In the genomic region with DNA sequence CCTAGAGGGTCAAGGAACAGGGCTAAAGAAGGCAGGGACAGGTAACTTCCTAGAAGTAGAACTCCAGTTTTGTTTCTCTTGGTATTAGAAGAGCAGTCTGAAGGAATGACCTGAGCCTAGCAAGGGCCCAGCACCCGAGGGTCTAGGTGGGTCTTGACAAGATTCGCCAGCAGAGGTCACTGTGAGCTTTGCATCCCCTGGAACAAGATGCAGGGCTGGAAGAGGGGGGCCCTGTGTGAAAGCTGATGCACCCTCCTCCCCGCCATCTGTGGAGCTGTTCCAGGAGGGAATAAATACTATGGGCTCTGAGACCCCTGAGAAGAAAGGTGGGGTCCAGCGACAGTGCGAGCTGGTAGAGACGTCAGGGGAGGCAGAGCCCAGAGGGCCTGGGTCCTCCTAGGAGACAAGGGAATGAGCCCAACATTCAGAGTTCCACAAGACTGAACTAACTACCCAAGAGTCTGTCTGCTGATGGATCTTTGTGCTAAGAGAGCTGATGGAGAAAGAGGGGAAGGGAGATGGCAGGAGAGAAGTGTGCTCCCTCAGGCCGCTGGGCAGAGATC, we compare ENCODE assay signal across 8 mouse cellular contexts. TPM values are rescaled to one million over a fixed set of nuclear protein-coding genes. Genes with fewer than 3 reads are reported as not detected.
DNase-seq lines count a peak whose midpoint lies in the region; ATAC-seq and TF ChIP-seq lines count a peak whose summit lies in the region.

No protein-coding gene starts in this region.

- DNase-seq in adrenal gland, adult (ENCODE audit: inconsistent age in 2 of 2, low spot score in 1 of 2), result peak; percentile 15 to 59
- no peak for DNase-seq in adrenal gland, adult 2 months
- peak; percentile 27 for DNase-seq in CH12.LX (ENCODE audit: extremely low read depth)
- DNase-seq in cerebellum, adult 9-11 months, result peak; percentile 84
- DNase-seq in gastrocnemius, adult 2 months, result peak; percentile 61
- peak; percentile 17 for DNase-seq in kidney, adult 9 months
- DNase-seq in lung, postnatal 4 days, result peak; percentile 70 to 78

- no peak for ATAC-seq in stomach, embryonic 15.5 days (ENCODE audit: insufficient read depth, low FRiP score, low read depth)

- peaks cover 0 to 9% of the 10 kb centered on the region in 2 experiments; a peak in 2 of 4 replicates for H3K4me1 ChIP-seq in CH12.LX (ENCODE audit: control insufficient read depth in 1 of 2, insufficient read depth in 2 of 2)
- H3K4me1 ChIP-seq in stomach, embryonic 15.5 days, result peaks cover 19% of the 10 kb centered on the region

- no peak overlapping the region for H3K27ac ChIP-seq in CH12.LX (ENCODE audit: insufficient read depth, low read depth)
- H3K27ac ChIP-seq in gastrocnemius, adult 2 months, result no peak overlapping the region
- H3K27ac ChIP-seq in stomach, embryonic 15.5 days, result no peak overlapping the region

- dilution Hi-C loops in CH12.LX (cut with MboI; ENCODE audit: extremely low pct_ligation_motif_present, extremely low pct_unique_long_range_greater_than_20kb, low sequenced_read_pairs), result no loop called here

- intact Hi-C loops in gastrocnemius, adult 2 months (cut with DNase I), result no loop called here

- peak; percentile 46 for TF ChIP-seq RAD21 in CH12.LX (IDR thresholded peaks at IDR 0.05; ENCODE audit: low read depth, low read length)

- no peak overlapping the region for H3K4me3 ChIP-seq in CH12.LX (replicated peaks in 1 of 3; ENCODE audit: low read depth in 2 of 3, low read length in 2 of 3, poor library complexity in 1 of 3)
- peak overlapping the region; percentile 66 for H3K4me3 ChIP-seq in gastrocnemius, adult 2 months
- H3K4me3 ChIP-seq in stomach, embryonic 15.5 days (replicated peaks), result no peak overlapping the region

- TF ChIP-seq POLR2A in CH12.LX (IDR thresholded peaks at IDR 0.05; ENCODE audit: low read depth, low read length), result no peak

- TF ChIP-seq EP300 in CH12.LX (IDR thresholded peaks at IDR 0.05; ENCODE audit: low read length), result no peak

- no peaks in the 10 kb centered on the region for H3K79me2 ChIP-seq in CH12.LX (replicated peaks; ENCODE audit: control insufficient read depth, extremely low read depth, insufficient read depth, poor library complexity, severe bottlenecking)

- no peaks in the 10 kb centered on the region for H3K36me3 ChIP-seq in CH12.LX (replicated peaks in 1 of 2; ENCODE audit: control insufficient read depth in 1 of 2, insufficient read depth in 1 of 2, low read length in 1 of 2)
- H3K36me3 ChIP-seq in stomach, embryonic 15.5 days, result no peaks in the 10 kb centered on the region

- no peak overlapping the region for H3K9ac ChIP-seq in CH12.LX (ENCODE audit: insufficient read depth, low read depth)
- no peak overlapping the region for H3K9ac ChIP-seq in stomach, embryonic 15.5 days

- WGBS in stomach, embryonic 15.5 days, result 16% methylated on average over 7 of the region's 7 CpGs

- H3K4me2 ChIP-seq in CH12.LX (ENCODE audit: insufficient read depth, low read depth, poor library complexity, severe bottlenecking), result no peak overlapping the region
- peak overlapping the region; percentile 96; the same call in 1 of the 2 replicates for H3K4me2 ChIP-seq in stomach, embryonic 15.5 days

- no peaks in the 10 kb centered on the region for H3K9me3 ChIP-seq in CH12.LX (replicated peaks; ENCODE audit: low read length)
- no peaks in the 10 kb centered on the region for H3K9me3 ChIP-seq in stomach, embryonic 15.5 days

- H3K27me3 ChIP-seq in CH12.LX (replicated peaks), result peaks cover 77% of the 10 kb centered on the region
- H3K27me3 ChIP-seq in stomach, embryonic 15.5 days (replicated peaks), result peaks cover 22% of the 10 kb centered on the region

- TF ChIP-seq CTCF in CH12.LX (conservative IDR thresholded peaks at IDR 0.05 in 1 of 2, IDR thresholded peaks at IDR 0.05 in 1 of 2; ENCODE audit: low read depth in 2 of 2, low read length in 2 of 2), result peak in 1 of 2 experiments; percentile 66; a peak in 2 of 4 replicates
- peak; percentile 61 for TF ChIP-seq CTCF in gastrocnemius, adult 2 months (IDR thresholded peaks at IDR 0.05)

- in situ Hi-C loops in CH12.LX (cut with MboI; ENCODE audit: low pct_ligation_motif_present, low pct_unique_long_range_greater_than_20kb, low sequenced_read_pairs), result no loop called here

TF ChIP-seq in CH12.LX, 34 proteins besides CTCF, POLR2A, EP300 and RAD21:
- TF ChIP-seq SMC3 (IDR thresholded peaks at IDR 0.05; ENCODE audit: low read depth, low read length), result peak; percentile 28; the same call in 1 of the 2 replicates
- no peak for TF ChIP-seq TCF12 (IDR thresholded peaks at IDR 0.05; ENCODE audit: low read depth, low read length)
TF ChIP-seq in CH12.LX: peak in this region for 1.

RNA-seq across cellular contexts. Expression of a gene that starts 53.8 kb away (rescaled TPM):
- total RNA-seq in adrenal gland, adult 2 months (2021), result under 1 TPM; 0.20 to 0.31 TPM
- 0.07 and 0.37 TPM in 2 replicates for polyA plus RNA-seq in adrenal gland, adult 2 months (2012; rRNA removed)
- total RNA-seq in CH12.LX (2012; rRNA removed) (0.13 TPM in 1 of 2 replicates, not detected in the other), CH12.LX (2014; rRNA removed) (not detected in 2 replicates)
- polyA plus RNA-seq in CH12.LX (2012; ENCODE audit: insufficient read length, low read depth), result not detected in 2 replicates
- total RNA-seq in gastrocnemius, adult 2 months (2021), result under 1 TPM in 1 of 2 experiments, not detected in 1; 0.18 TPM
- polyA plus RNA-seq in stomach, embryonic 15.5 days (2015; fragmentation: Nextera tagmentation; extraction: Ambion mirVana), result 0.44 and 0.49 TPM in 2 replicates
